Mouse (Mus musculus): ENCODE results near the gene Islr. TPM values are rescaled to one million over a fixed set of nuclear protein-coding genes. Genes with fewer than 3 reads are reported as not detected.
A peak's percentile ranks its signal among the peaks of the same experiment; 100 is the strongest.

Gene Islr
- polyA plus RNA-seq, 1 experiment from 2014 or later, result 48.6 TPM

DNA sequence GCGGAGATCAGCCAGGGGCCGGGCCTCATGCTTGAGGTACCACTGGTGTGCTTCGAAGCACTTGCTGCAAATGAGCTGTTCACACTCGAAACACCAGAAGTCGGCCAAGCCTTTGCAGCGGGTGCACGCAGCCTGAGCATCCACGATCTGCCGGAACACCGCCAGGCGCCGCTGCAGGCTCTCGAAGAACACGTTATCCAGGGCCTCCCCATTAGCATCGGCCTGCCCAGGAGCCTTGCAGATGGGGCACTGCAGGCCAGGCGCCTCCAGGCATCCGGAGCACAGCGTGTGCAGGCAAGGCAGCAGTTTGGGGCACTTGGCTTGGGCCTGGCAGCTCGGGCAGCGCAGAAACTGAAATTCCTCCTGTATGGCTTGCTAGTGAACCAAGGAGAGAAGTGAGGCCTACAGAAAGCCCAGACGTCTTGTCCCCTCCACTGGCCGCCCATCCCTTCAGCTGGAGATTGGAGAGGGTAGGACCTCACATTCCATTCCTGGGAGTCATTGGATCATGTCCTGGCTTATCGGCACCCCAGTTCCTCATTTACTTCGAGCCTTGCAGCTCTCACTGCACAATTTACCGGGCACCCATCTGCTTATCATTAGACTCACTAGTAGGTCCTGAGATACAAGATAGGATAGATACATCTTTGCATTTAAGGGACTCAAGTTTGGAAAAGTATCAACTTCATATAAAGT is 43.1 kb upstream of the Islr start:
- peak overlapping the region; percentile 24 for H3K4me3 ChIP-seq (ENCODE audit: low read length)
- ATAC-seq (ENCODE audit: low FRiP score, low TSS enrichment), result peak; percentile 73; the same call in 1 of the 2 replicates
- peak overlapping the region; percentile 60 for H3K9ac ChIP-seq (ENCODE audit: low read depth, low read length)
- H3K36me3 ChIP-seq (ENCODE audit: control insufficient read depth, insufficient read depth, low read length), result peaks cover 11% of the 10 kb centered on the region; the same call in 1 of the 2 replicates
- 7% methylated on average over 25 of the region's 25 CpGs for WGBS
- H3K9me3 ChIP-seq (ENCODE audit: control insufficient read depth, low read length), result no peaks in the 10 kb centered on the region
- no peaks in the 10 kb centered on the region for H3K27me3 ChIP-seq (ENCODE audit: control insufficient read depth, insufficient read depth, low read length)
- H3K27ac ChIP-seq (ENCODE audit: low read depth, low read length), result peak overlapping the region; percentile 84
- peak overlapping the region; percentile 49 for H3K4me2 ChIP-seq (replicated peaks; ENCODE audit: low read depth, low read length)
- peaks cover 29% of the 10 kb centered on the region for H3K4me1 ChIP-seq (ENCODE audit: control insufficient read depth, insufficient read depth, low read length)

DNA sequence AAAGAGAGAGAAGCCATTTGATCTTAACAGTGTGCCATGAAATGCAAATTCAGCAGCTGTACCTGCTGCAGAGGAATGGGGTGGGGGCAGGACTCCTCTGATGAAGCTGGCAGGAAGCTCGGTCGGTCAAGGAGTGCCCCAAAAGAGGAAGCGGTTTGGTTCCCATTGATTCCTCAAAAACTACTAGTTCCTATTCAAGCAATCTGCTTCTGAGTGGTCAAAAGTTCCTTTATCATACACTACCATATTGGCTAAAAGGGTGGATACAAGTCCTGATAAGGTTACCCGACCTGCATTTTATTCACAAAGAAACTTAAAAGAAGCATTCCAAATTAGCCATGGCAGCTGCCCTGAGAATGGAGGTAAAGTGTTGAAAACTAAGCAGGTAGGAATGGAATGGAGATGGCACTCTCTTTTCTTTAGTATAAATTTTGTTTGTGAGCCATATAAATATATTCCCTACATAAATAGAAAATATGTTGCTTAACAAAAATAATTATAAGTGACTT is 42.0 kb upstream of the Islr start:
- Histone ChIP-seq H3K27me3 (ENCODE audit: control insufficient read depth, insufficient read depth, low read length) (no peaks in the 10 kb centered on the region), H3K27ac (ENCODE audit: low read depth, low read length) (no peak overlapping the region), H3K4me1 (ENCODE audit: control insufficient read depth, insufficient read depth, low read length) (peaks cover 29% of the 10 kb centered on the region), H3K36me3 (ENCODE audit: control insufficient read depth, insufficient read depth, low read length) (peaks cover 11% of the 10 kb centered on the region; the same call in 1 of the 2 replicates), H3K9ac (ENCODE audit: low read depth, low read length) (no peak overlapping the region), H3K4me3 (ENCODE audit: low read length) (no peak overlapping the region), H3K4me2 (replicated peaks; ENCODE audit: low read depth, low read length) (no peak overlapping the region), H3K9me3 (ENCODE audit: control insufficient read depth, low read length) (no peaks in the 10 kb centered on the region)
- no peak for ATAC-seq (ENCODE audit: low FRiP score, low TSS enrichment)
- 46% methylated on average over 4 of the region's 4 CpGs for WGBS

DNA sequence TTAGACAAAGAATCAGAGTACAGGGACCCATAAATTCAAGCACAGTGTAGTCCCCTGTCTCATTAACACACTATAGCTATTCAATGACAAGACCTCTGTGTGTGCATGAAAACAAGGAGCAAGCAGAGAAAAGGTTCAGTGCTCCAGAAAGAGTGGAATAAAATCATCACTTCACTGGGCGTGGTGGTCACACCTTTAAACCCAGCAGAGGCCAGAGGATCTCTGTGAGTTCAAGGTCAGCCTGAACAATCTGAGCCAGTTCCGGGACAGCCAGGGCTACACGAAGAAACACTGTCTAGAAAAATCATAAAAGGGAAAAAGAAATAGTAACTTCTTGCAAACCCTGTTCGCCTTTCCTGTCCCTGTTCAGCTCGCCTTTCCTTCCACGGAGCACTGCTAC is 39.6 kb upstream of the Islr start:
- Histone ChIP-seq H3K4me1 (ENCODE audit: control insufficient read depth, insufficient read depth, low read length) (peaks cover 21% of the 10 kb centered on the region), H3K27ac (ENCODE audit: low read depth, low read length) (no peak overlapping the region)

DNA sequence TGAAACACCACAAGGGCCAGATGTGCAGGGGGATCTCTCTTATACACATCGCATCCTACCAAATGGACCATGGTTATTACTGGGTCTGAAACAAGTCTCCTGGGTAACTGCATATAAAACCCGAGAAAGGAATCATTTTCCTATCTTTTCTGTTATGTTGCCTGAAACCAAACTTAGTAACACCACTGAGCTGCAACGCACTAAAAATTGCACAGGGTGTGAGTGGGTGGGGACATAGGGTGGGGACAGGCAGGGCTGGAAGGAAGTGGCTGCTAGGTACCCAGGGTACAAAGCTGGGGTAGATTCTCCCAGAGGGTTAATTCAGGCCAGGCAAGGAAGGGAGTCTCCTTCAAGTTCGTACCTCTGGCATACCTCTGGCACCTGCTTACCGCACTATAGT is 38.6 kb upstream of the Islr start:
- no peaks in the 10 kb centered on the region for H3K27me3 ChIP-seq (ENCODE audit: control insufficient read depth, insufficient read depth, low read length)
- H3K4me2 ChIP-seq (replicated peaks; ENCODE audit: low read depth, low read length), result no peak overlapping the region
- no peak overlapping the region for H3K27ac ChIP-seq (ENCODE audit: low read depth, low read length)
- no peaks in the 10 kb centered on the region for H3K9me3 ChIP-seq (ENCODE audit: control insufficient read depth, low read length)
- peaks cover 11% of the 10 kb centered on the region; the same call in 1 of the 2 replicates for H3K36me3 ChIP-seq (ENCODE audit: control insufficient read depth, insufficient read depth, low read length)
- H3K4me1 ChIP-seq (ENCODE audit: control insufficient read depth, insufficient read depth, low read length), result peaks cover 15% of the 10 kb centered on the region
- H3K4me3 ChIP-seq (ENCODE audit: low read length), result no peak overlapping the region
- no peak for ATAC-seq (ENCODE audit: low FRiP score, low TSS enrichment)
- WGBS, result 77% methylated on average over 5 of the region's 5 CpGs
- H3K9ac ChIP-seq (ENCODE audit: low read depth, low read length), result no peak overlapping the region

More for the DNA sequence above, 39.6 kb upstream of the Islr start:
- H3K27me3 ChIP-seq (ENCODE audit: control insufficient read depth, insufficient read depth, low read length), result no peaks in the 10 kb centered on the region
- no peaks in the 10 kb centered on the region for H3K9me3 ChIP-seq (ENCODE audit: control insufficient read depth, low read length)
- no peak overlapping the region for H3K9ac ChIP-seq (ENCODE audit: low read depth, low read length)
- peaks cover 11% of the 10 kb centered on the region; the same call in 1 of the 2 replicates for H3K36me3 ChIP-seq (ENCODE audit: control insufficient read depth, insufficient read depth, low read length)
- no peak for ATAC-seq (ENCODE audit: low FRiP score, low TSS enrichment)
- H3K4me3 ChIP-seq (ENCODE audit: low read length), result no peak overlapping the region
- WGBS, result 79% methylated on average over 6 of the region's 6 CpGs
- H3K4me2 ChIP-seq (replicated peaks; ENCODE audit: low read depth, low read length), result no peak overlapping the region

DNA sequence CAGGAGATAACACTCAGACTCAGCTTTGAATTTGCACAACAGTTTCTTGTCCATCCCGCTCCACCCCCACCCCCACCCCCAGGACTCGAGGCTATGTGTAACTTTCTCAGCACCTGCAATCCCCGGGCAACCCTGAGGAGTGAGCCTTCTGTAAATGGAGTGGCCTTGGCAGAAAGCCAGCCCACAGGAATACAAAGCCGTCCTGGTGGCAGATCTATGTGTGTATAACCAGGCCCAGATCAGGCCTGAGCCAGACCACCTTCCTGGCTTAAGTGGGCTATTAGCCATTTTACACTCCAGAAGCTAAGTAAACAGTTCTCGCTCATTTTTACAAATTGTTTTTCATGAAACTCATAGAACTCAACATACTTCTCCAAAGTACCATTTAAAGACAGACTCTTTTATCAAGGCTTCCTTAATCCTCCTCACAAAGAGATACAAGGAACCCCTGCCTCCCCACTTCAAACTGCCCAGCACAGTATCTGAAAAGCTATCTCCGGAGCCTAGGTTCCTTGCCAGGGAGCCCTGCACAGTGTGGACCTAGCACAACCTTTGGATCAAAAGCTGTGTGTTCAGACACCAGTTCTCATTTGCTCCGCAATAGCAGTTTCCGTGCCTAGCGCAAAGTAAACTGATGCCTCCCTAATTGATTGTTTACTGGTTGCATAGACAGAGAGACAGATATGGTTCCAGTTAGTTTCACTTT is 37.8 kb upstream of the Islr start:
- no peak overlapping the region for H3K4me2 ChIP-seq (replicated peaks; ENCODE audit: low read depth, low read length)
- no peak overlapping the region for H3K9ac ChIP-seq (ENCODE audit: low read depth, low read length)
- peaks cover 11% of the 10 kb centered on the region; the same call in 1 of the 2 replicates for H3K36me3 ChIP-seq (ENCODE audit: control insufficient read depth, insufficient read depth, low read length)
- H3K27me3 ChIP-seq (ENCODE audit: control insufficient read depth, insufficient read depth, low read length), result no peaks in the 10 kb centered on the region
- WGBS, result 55% methylated on average over 9 of the region's 9 CpGs
- H3K4me1 ChIP-seq (ENCODE audit: control insufficient read depth, insufficient read depth, low read length), result peaks cover 7% of the 10 kb centered on the region
- H3K4me3 ChIP-seq (ENCODE audit: low read length), result no peak overlapping the region
- ATAC-seq (ENCODE audit: low FRiP score, low TSS enrichment), result peak; percentile 43; the same call in 1 of the 2 replicates
- H3K9me3 ChIP-seq (ENCODE audit: control insufficient read depth, low read length), result no peaks in the 10 kb centered on the region
- H3K27ac ChIP-seq (ENCODE audit: low read depth, low read length), result peak overlapping the region; percentile 18; the same call in 1 of the 2 replicates

DNA sequence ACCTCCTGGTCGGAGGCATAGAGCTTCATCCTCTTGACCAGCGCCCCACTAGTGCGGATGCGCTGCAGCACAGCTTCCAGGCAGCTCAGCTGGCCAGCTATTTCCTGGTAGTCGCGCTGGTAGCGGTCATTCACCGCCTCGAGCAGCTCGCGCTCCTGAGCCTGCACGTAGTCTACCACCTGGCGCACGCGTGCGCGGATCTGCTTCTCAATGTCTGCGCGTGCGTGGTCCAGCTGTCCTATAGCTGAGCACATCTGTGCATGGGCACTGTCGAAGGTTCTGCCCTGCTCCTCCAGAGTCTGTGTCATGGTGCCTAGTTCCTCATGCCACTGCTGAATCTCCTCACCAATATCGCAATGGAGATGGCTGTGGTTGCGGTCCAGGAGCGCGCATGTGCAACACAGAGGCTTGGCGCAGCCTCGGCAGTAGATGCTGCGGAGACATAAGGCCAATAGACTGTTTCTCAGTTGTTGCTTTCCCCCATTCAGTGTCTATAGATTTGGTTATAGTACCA is 30.5 kb upstream of the Islr start:
- Histone ChIP-seq H3K4me2 (replicated peaks; ENCODE audit: low read depth, low read length) (no peak overlapping the region), H3K4me3 (ENCODE audit: low read length) (no peak overlapping the region), H3K27me3 (ENCODE audit: control insufficient read depth, insufficient read depth, low read length) (no peaks in the 10 kb centered on the region), H3K36me3 (ENCODE audit: control insufficient read depth, insufficient read depth, low read length) (peaks cover 33% of the 10 kb centered on the region), H3K9me3 (ENCODE audit: control insufficient read depth, low read length) (no peaks in the 10 kb centered on the region), H3K4me1 (ENCODE audit: control insufficient read depth, insufficient read depth, low read length) (0 out of 2 replicates have a peak, but pooled peaks cover 4% of the 10 kb centered on the region), H3K27ac (ENCODE audit: low read depth, low read length) (no peak overlapping the region), H3K9ac (ENCODE audit: low read depth, low read length) (no peak overlapping the region)
- ATAC-seq (ENCODE audit: low FRiP score, low TSS enrichment), result no peak
- 97% methylated on average over 28 of the region's 28 CpGs for whole genome bisulfite sequencing

DNA sequence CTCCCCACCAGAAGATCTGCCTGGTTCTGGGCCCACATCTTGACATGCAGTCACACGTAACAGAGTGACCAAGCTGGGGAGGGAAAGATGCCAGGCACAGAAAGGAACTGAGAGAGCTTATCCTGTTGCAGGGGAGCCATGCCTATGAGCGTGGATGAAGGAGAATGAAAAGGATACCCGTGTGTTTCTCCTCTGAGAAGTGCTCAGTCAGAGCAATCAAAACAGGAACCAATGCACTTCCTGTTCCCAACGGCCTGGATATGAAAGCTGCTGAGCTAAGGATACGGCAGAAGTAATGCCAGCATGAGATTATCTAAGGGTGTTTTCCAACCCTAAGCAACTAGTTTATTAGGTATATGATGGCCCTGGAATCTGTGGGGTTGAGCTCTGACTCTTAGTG is 28.3 kb upstream of the Islr start:
- 0 out of 2 replicates have a peak, but pooled peaks cover 4% of the 10 kb centered on the region for H3K4me1 ChIP-seq (ENCODE audit: control insufficient read depth, insufficient read depth, low read length)
- no peaks in the 10 kb centered on the region for H3K9me3 ChIP-seq (ENCODE audit: control insufficient read depth, low read length)
- H3K9ac ChIP-seq (ENCODE audit: low read depth, low read length), result no peak overlapping the region
- peak overlapping the region; percentile 32; the same call in 1 of the 2 replicates for H3K27ac ChIP-seq (ENCODE audit: low read depth, low read length)
- no peaks in the 10 kb centered on the region for H3K27me3 ChIP-seq (ENCODE audit: control insufficient read depth, insufficient read depth, low read length)
- WGBS, result 59% methylated on average over 5 of the region's 5 CpGs
- no peak overlapping the region for H3K4me3 ChIP-seq (ENCODE audit: low read length)
- no peak for ATAC-seq (ENCODE audit: low FRiP score, low TSS enrichment)
- no peak overlapping the region for H3K4me2 ChIP-seq (replicated peaks; ENCODE audit: low read depth, low read length)
- peaks cover 55% of the 10 kb centered on the region for H3K36me3 ChIP-seq (ENCODE audit: control insufficient read depth, insufficient read depth, low read length)

DNA sequence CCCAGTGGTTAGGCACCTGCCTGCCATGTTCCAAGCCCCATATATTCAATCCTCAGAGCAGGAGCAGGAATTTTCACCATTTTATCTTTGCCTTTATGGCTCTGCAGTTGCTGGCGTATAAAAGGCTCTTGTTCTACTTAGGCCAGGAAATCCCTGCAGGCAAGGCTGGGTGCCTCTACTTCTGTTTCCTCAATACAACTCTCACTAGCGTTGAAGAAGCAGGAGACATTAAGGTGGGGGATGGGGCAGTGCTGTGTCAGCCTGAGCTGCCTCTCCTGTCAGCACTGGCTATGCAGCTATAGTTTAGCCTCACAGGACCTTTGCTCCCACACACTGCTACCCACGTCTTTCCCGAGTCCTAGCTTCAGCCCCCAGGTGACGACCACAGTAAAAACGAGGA is 27.6 kb upstream of the Islr start:
- no peaks in the 10 kb centered on the region for H3K9me3 ChIP-seq (ENCODE audit: control insufficient read depth, low read length)
- H3K4me3 ChIP-seq (ENCODE audit: low read length), result no peak overlapping the region
- peak overlapping the region; percentile 32; the same call in 1 of the 2 replicates for H3K27ac ChIP-seq (ENCODE audit: low read depth, low read length)
- H3K4me1 ChIP-seq (ENCODE audit: control insufficient read depth, insufficient read depth, low read length), result 0 out of 2 replicates have a peak, but pooled peaks cover 4% of the 10 kb centered on the region
- no peak overlapping the region for H3K4me2 ChIP-seq (replicated peaks; ENCODE audit: low read depth, low read length)
- no peak for ATAC-seq (ENCODE audit: low FRiP score, low TSS enrichment)
- 37% methylated on average over 6 of the region's 6 CpGs for WGBS
- no peaks in the 10 kb centered on the region for H3K27me3 ChIP-seq (ENCODE audit: control insufficient read depth, insufficient read depth, low read length)
- peaks cover 58% of the 10 kb centered on the region for H3K36me3 ChIP-seq (ENCODE audit: control insufficient read depth, insufficient read depth, low read length)
- H3K9ac ChIP-seq (ENCODE audit: low read depth, low read length), result 0 out of 2 replicates have a peak overlapping the region, but pooled peaks have one; percentile 7

All from kidney, embryonic 14.5 days (tissue).